Mouse (Mus musculus): ENCODE measurements around the gene Celsr1. TPM values are rescaled to one million over a fixed set of nuclear protein-coding genes. Genes with fewer than 3 reads are reported as not detected.

Celsr1 gene
- polyA plus RNA-seq, 1 experiment from 2014 or later = 2.2 TPM

DNA sequence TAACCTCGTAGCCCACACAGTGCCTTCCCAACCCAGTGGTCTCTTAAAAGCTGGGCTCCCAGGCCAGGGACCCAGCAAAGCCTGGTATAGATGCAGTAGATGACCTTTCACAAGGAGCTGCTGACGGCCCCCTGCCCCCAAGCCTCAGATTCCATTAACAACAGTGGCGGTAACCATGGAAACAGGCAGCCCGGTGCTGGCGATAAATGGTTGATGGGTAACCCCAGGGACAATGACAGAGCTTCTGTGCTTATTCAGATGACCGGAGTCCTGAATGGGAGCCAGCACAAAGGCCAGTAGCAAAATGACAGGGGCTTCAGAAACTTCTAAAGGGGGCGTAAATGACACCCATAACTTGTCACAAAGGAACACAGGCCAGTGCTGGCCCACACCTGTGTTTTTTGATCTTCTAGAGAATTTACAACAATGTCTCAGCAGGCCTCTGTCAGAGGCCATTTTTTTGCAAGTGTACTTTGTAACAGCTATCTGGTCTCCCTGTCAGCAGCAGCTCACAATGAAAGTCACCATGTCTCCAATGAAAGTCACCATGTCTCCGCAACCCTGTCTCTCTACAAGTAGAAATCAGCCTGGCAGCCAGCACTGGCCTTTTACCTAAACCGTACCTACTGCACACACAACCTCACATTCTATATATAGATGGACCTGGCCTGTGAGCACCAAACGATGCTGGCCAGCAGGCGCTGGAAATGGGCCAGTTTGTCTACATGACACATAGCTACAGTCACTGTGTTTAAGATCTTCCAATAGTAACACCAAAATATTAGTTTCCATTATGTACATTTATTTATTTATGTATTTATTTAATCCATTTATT, 27.7 kb downstream of the Celsr1 start:
- WGBS (ENCODE audit: insufficient replicate concordance) = 16% methylated on average over 11 of the region's 11 CpGs
- Histone ChIP-seq H3K36me3 (ENCODE audit: control insufficient read depth, insufficient read depth, low read length) (no peaks in the 10 kb centered on the region), H3K27ac (ENCODE audit: low read depth, low read length) (peak overlapping the region; percentile 51), H3K4me2 (no peak overlapping the region), H3K27me3 (ENCODE audit: control insufficient read depth, insufficient read depth, low read length) (no peaks in the 10 kb centered on the region), H3K9ac (ENCODE audit: low read depth, low read length) (no peak overlapping the region), H3K4me1 (ENCODE audit: control insufficient read depth, insufficient read depth, low read length) (peaks cover 23% of the 10 kb centered on the region), H3K4me3 (ENCODE audit: low read depth, low read length) (no peak overlapping the region), H3K9me3 (replicated peaks; ENCODE audit: control insufficient read depth, low read length) (no peaks in the 10 kb centered on the region)
- no peak for ATAC-seq (replicated peaks; ENCODE audit: insufficient number of reproducible peaks, low FRiP score, low TSS enrichment)

DNA sequence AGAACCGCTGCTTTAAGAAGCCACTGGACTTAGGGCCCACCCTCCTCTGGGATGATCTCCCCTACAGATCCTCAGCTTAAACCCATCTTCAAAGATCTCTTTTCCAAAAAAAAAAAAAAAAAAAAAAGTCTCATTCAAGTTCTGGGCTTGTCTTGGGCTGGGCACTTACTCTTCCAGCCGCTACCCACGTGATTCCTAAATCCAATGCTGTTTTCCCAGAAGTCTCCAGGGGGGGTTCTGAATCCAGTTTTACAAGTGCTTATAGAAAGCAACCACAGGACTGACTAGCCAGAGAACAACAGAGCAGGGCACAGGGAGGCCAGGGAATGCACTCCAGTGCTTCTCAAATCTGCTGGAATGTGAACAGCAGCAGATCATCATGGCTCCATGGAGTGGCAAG, 29.5 kb downstream of the Celsr1 start:
- WGBS (ENCODE audit: insufficient replicate concordance) = 80% methylated on average over 3 of the region's 3 CpGs
- ATAC-seq (replicated peaks; ENCODE audit: insufficient number of reproducible peaks, low FRiP score, low TSS enrichment) = no peak
- Histone ChIP-seq H3K4me2 (no peak overlapping the region), H3K4me3 (ENCODE audit: low read depth, low read length) (no peak overlapping the region), H3K9ac (ENCODE audit: low read depth, low read length) (no peak overlapping the region), H3K9me3 (replicated peaks; ENCODE audit: control insufficient read depth, low read length) (no peaks in the 10 kb centered on the region), H3K36me3 (ENCODE audit: control insufficient read depth, insufficient read depth, low read length) (no peaks in the 10 kb centered on the region), H3K4me1 (ENCODE audit: control insufficient read depth, insufficient read depth, low read length) (peaks cover 26% of the 10 kb centered on the region), H3K27ac (ENCODE audit: low read depth, low read length) (no peak overlapping the region), H3K27me3 (ENCODE audit: control insufficient read depth, insufficient read depth, low read length) (no peaks in the 10 kb centered on the region)

DNA sequence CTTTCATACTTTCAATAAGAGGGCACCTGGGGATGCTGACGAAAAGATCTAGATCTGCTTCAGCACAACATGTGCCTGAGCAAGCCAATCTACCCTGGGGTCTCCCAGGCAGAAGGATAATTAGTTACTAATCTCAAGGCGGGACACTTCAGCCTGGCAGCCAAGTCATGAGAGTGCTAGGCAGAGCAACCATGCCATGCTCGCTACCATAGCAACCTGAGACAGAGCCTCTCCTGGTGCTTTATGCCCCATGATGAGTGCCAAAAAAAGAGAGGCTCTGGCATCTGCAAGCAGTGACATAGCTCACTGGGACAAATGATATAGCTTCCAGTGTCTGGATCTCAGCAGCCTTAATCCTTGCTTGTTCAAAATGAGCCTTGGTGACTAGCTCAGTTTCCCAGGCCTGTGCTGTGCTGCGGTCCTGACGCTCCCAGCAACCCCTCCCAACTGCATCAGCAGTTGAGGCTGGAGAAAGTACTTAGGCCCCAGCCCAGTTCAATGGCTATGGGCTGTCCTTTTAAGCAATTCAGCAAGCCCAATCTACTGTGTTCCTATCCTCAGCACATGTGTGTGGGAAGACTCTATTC, 32.8 kb downstream of the Celsr1 start:
- no peaks in the 10 kb centered on the region for H3K27me3 ChIP-seq (ENCODE audit: control insufficient read depth, insufficient read depth, low read length)
- 73% methylated on average over 5 of the region's 5 CpGs for WGBS (ENCODE audit: insufficient replicate concordance)
- no peak overlapping the region for H3K27ac ChIP-seq (ENCODE audit: low read depth, low read length)
- H3K36me3 ChIP-seq (ENCODE audit: control insufficient read depth, insufficient read depth, low read length) = no peaks in the 10 kb centered on the region
- no peak overlapping the region for H3K4me2 ChIP-seq
- H3K4me1 ChIP-seq (ENCODE audit: control insufficient read depth, insufficient read depth, low read length) = peaks cover 12% of the 10 kb centered on the region
- H3K4me3 ChIP-seq (ENCODE audit: low read depth, low read length) = no peak overlapping the region
- ATAC-seq (replicated peaks; ENCODE audit: insufficient number of reproducible peaks, low FRiP score, low TSS enrichment) = no peak
- H3K9me3 ChIP-seq (replicated peaks; ENCODE audit: control insufficient read depth, low read length) = no peaks in the 10 kb centered on the region
- no peak overlapping the region for H3K9ac ChIP-seq (ENCODE audit: low read depth, low read length)

DNA sequence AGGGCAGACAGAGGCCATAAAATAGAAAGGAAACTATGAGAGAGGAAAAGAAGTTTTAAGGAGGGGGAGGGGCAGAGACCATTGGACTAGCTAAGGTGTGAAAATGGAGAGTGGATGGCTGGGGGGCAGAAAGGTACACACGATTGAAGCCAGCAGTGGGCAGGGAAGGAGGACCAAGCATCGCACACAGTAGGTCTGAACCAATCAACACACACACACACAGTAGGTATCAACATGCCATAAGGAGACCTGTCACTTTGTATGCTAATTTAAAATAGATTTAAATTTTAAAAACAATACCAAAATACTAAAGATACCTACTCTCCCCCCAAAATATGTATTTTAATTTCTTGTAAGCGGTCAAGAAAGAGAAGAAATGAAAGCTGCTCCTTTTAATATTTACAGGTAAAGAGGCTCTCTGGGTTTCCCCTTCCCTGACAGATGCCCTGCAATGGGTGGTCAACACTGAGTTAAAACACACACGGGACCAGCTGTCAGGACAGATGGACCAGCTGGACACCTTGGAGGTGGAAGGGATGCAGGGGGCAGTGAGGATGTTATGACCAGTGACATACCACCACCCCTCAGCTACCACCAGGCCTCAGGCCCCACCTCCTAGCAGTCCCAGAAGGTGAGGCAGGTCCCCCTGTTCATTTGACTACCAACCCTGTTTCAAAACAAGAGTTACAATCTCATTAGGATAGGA, 34.9 kb downstream of the Celsr1 start:
- H3K4me2 ChIP-seq = no peak overlapping the region
- H3K36me3 ChIP-seq (ENCODE audit: control insufficient read depth, insufficient read depth, low read length) = no peaks in the 10 kb centered on the region
- 0 out of 2 replicates have a peak, but pooled peaks cover 2% of the 10 kb centered on the region for H3K27me3 ChIP-seq (ENCODE audit: control insufficient read depth, insufficient read depth, low read length)
- WGBS (ENCODE audit: insufficient replicate concordance) = 65% methylated on average over 4 of the region's 4 CpGs
- no peak overlapping the region for H3K4me3 ChIP-seq (ENCODE audit: low read depth, low read length)
- ATAC-seq (replicated peaks; ENCODE audit: insufficient number of reproducible peaks, low FRiP score, low TSS enrichment) = no peak
- no peak overlapping the region for H3K27ac ChIP-seq (ENCODE audit: low read depth, low read length)
- peaks cover 11% of the 10 kb centered on the region for H3K4me1 ChIP-seq (ENCODE audit: control insufficient read depth, insufficient read depth, low read length)
- H3K9ac ChIP-seq (ENCODE audit: low read depth, low read length) = no peak overlapping the region
- H3K9me3 ChIP-seq (replicated peaks; ENCODE audit: control insufficient read depth, low read length) = no peaks in the 10 kb centered on the region

DNA sequence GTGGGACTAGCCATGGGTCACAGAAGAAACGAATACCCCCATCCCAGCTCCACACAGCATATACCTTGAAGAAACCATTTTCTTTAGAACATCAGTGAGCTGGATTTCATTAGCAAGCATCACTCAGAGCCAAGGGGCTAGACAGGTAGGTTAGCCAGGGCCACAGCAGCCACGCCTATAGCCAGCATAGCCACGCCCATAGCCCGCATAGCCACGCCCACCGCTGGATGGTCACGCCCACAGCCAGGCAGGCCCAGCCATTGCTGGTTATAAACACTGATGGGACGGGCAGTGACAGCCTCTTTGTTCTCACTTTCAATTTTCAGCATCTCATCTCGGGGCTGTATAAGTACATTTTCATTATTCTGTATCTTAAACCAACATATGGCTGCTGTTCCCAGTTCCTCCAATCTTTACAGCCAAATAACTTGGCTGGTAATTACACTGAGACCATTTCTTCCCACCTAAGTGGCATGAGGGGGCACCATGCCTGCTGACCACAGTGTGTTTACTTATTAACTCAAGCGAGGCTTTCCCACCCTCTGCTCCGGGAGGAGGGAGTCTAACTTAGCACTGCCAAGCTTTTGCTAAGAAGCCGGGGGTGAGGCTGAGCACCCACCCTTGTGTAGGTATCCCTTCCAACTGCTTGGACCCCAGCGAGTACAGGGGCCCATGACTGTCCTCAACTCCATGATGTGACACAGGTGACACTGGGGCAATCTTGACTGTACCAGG, 37.4 kb downstream of the Celsr1 start:
- H3K4me3 ChIP-seq (ENCODE audit: low read depth, low read length) = no peak overlapping the region
- H3K9me3 ChIP-seq (replicated peaks; ENCODE audit: control insufficient read depth, low read length) = no peaks in the 10 kb centered on the region
- no peak overlapping the region for H3K9ac ChIP-seq (ENCODE audit: low read depth, low read length)
- H3K27ac ChIP-seq (ENCODE audit: low read depth, low read length) = no peak overlapping the region
- 0 out of 2 replicates have a peak, but pooled peaks cover 2% of the 10 kb centered on the region for H3K27me3 ChIP-seq (ENCODE audit: control insufficient read depth, insufficient read depth, low read length)
- ATAC-seq (replicated peaks; ENCODE audit: insufficient number of reproducible peaks, low FRiP score, low TSS enrichment) = no peak
- peaks cover 14% of the 10 kb centered on the region for H3K4me1 ChIP-seq (ENCODE audit: control insufficient read depth, insufficient read depth, low read length)
- H3K4me2 ChIP-seq = no peak overlapping the region
- no peaks in the 10 kb centered on the region for H3K36me3 ChIP-seq (ENCODE audit: control insufficient read depth, insufficient read depth, low read length)
- 40% methylated on average over 13 of the region's 13 CpGs for WGBS (ENCODE audit: insufficient replicate concordance)

DNA sequence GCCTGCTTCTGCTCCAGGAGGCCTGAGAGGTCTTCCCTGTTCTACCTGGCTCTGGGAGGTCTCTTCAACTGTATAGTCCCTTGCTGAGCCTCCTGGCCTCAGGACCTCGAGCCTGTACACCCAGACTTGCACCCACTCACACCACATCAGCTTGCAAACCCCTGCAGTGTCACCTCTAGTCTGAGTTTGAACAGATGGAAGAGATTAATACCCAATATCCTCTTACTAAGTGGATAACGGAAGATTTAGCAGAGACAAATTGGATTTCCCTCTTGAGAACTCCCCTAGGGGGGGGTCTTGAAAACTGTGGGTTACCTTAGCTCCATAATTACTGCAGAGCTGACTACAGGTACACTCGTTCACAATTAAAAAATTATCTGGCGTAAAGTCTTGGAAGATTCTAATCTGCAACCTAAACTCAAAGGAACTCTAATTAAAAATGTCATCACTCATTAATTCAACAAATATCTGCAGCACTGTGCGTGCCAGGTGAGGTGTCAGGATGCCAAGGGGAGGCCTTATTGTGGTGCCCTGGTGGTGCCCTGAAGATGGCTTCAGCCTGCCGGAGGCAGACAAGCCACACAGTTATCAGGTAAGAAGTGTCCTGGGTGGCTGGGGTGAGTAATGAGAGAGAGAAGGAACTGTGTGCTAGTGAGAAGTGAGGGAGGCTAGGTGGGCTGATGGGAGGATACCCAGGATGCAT, 38.5 kb downstream of the Celsr1 start:
- Histone ChIP-seq H3K27ac (ENCODE audit: low read depth, low read length) (no peak overlapping the region), H3K9me3 (replicated peaks; ENCODE audit: control insufficient read depth, low read length) (no peaks in the 10 kb centered on the region), H3K36me3 (ENCODE audit: control insufficient read depth, insufficient read depth, low read length) (no peaks in the 10 kb centered on the region), H3K4me2 (no peak overlapping the region), H3K4me1 (ENCODE audit: control insufficient read depth, insufficient read depth, low read length) (peaks cover 11% of the 10 kb centered on the region), H3K4me3 (ENCODE audit: low read depth, low read length) (no peak overlapping the region), H3K9ac (ENCODE audit: low read depth, low read length) (no peak overlapping the region), H3K27me3 (ENCODE audit: control insufficient read depth, insufficient read depth, low read length) (0 out of 2 replicates have a peak, but pooled peaks cover 2% of the 10 kb centered on the region)
- 70% methylated on average over 6 of the region's 6 CpGs for WGBS (ENCODE audit: insufficient replicate concordance)
- no peak for ATAC-seq (replicated peaks; ENCODE audit: insufficient number of reproducible peaks, low FRiP score, low TSS enrichment)

DNA sequence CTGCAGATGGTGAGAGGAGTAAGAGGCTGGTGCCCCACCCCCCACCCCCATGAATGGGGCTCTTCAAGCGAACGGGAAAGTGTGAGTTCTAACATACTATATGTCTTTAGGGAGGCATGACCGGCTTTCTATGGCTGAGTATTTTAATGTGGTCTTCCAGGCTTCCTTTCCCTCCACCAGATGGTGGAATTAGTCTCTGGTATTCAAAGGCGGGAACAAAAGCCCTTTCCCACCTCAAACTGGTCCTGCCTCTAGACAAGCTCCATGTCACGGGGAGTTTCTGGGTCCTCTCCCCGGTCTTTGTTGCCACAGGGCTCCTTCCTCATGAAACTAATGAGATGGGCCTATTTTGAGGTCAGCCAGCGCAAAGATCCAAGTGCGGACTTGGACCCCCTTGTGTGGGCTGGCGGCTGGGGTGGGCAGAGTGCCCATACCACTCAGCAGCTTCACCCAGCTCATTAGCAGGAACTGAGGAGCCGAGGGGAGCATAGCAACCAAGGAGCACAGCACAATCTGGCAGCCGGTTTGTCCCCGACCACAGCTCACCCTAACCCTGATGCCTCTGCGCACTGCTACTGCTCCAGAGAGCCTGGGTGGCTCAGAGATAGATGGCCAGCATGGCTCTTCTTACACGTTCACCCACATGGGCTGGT, 39.5 kb downstream of the Celsr1 start:
- H3K27me3 ChIP-seq (ENCODE audit: control insufficient read depth, insufficient read depth, low read length) = 0 out of 2 replicates have a peak, but pooled peaks cover 2% of the 10 kb centered on the region
- no peaks in the 10 kb centered on the region for H3K36me3 ChIP-seq (ENCODE audit: control insufficient read depth, insufficient read depth, low read length)
- H3K4me1 ChIP-seq (ENCODE audit: control insufficient read depth, insufficient read depth, low read length) = peaks cover 11% of the 10 kb centered on the region
- 44% methylated on average over 14 of the region's 14 CpGs for WGBS (ENCODE audit: insufficient replicate concordance)
- no peak overlapping the region for H3K9ac ChIP-seq (ENCODE audit: low read depth, low read length)
- no peaks in the 10 kb centered on the region for H3K9me3 ChIP-seq (replicated peaks; ENCODE audit: control insufficient read depth, low read length)
- no peak for ATAC-seq (replicated peaks; ENCODE audit: insufficient number of reproducible peaks, low FRiP score, low TSS enrichment)
- no peak overlapping the region for H3K4me3 ChIP-seq (ENCODE audit: low read depth, low read length)
- H3K4me2 ChIP-seq = no peak overlapping the region
- H3K27ac ChIP-seq (ENCODE audit: low read depth, low read length) = no peak overlapping the region

All from heart, embryonic 11.5 days (tissue).